Mouse (Mus musculus) CD4-positive, CD25-positive, alpha-beta regulatory T cell, adult 2 months (primary cell): ENCODE results near the gene Gnpnat1.
A peak's percentile ranks its signal among the peaks of the same experiment; 100 is the strongest.
"Not testable (repeated sequence)": the region's sequence is repeated elsewhere in the genome, so short reads cannot be mapped to it uniquely, and the experiment has no call there.

Source experiments
- DNase-seq: peaks from one replicate; pipeline ENCODE4 v3.0.0-alpha.2; 2012; ENCODE audit warnings: low read depth, low spot score

Gnpnat1 gene

GRCm38 (mm10) chr14:45404813-45405212 is at the start of gene Gnpnat1:
TSS of gene Gnpnat1 (minus strand) at chr14:45404913.
- DNase-seq, result not testable (repeated sequence)

DNA sequence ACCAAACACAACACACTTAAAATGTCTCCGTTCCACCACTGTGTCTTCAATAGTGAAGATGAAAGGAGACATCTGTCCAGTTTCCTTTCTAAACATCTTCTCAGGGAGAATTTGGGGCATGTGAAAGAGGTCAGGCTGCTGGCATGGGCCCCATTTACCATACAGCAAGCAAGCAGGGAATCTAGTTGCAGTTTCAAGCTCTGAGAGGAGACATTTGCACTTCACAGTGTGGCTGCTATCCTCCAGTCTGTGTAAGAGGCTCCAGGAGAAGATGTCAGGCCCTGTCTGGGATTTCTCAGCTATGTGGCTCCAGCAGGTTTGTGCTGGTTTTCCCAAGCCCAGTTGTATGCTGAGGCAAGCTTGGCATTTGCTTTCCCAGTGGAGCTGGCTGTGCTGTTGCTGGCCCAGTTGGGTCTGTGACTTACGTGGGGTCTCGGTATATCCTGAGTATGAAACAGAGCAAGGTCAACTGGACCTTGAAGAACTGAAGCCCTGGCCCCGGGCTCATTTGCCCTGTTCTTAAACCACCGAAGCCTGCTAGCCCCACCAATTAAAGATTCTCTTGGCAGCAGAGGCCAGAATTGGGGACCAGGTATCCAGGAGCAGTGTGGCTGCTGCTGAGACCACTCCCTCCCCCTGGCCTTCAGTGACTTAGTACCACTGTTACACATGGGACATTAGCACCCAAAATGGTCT is 49.0 kb upstream of the Gnpnat1 start:
- DNase-seq, result no peak

GRCm38 (mm10) chr14:45452861-45453512 is 48.3 kb upstream of the Gnpnat1 start:
- DNase-seq, result no peak

GRCm38 (mm10) chr14:45452148-45452547 is 47.4 kb upstream of the Gnpnat1 start:
- no peak for DNase-seq

- DNase-seq, result no peak
Measured at GRCm38 (mm10) chr14:45451090-45451489, 46.4 kb upstream of the Gnpnat1 start.

GRCm38 (mm10) chr14:45446777-45447176 is 42.1 kb upstream of the Gnpnat1 start:
- no peak for DNase-seq

GRCm38 (mm10) chr14:45445445-45445844 is 40.7 kb upstream of the Gnpnat1 start:
- no peak for DNase-seq

DNA sequence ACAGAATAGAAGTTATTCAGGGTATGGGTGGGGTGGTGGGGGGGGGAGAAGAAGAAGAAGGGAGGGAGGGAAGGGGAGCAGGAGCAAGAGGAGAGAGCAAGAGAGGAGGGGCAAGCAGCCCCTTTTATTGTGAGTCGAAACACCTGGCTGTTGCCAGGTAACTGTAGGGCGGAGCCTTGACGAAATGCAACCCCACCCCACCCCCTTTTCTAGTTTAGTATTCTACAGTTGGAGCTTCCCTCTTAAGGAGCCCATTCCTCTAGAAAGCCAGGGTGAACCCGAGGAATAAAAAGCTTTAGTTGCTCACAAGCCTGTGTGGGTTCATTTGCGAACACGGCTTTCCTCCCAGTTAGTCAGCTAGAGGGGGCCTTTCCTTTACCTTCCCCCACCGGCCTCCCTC is 40.2 kb upstream of the Gnpnat1 start:
- no peak for DNase-seq

DNA sequence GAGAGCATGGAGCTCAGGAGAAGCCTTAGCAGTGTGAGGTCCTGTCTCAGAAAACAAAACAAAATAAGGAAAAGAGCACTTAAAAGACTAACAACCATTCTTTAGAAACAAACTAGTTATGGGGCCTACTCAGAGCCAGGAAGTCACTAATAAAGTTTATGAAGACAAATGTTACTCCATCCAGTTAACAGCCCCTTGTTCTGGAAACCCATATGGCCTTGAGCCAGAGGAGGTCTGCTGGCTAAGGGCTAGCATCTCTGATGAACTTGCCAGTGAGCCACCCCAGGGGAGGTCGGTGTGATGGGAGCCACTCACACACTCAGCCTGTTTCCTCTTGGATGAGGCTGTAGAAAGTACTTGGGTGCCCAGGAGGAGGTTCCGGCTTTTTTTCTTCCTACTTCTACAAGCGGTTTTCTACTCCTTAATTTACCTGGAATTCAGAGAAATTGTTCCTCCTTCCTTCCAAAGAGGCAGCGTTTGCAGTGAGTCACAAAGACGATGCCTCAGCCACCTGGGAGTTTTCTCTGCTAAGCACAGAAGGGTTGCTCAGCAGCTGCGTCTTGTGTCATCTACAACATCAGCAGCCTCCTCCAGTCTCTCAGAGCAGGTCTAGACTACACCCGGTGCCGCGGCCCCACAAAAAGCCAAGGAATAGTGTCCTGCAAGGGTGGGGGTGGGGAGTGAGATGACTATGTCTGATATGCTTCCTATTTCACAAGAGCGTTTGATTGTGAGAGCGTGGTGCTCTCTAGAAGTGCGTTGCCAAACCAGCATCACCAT is 38.3 kb upstream of the Gnpnat1 start:
- no peak for DNase-seq

DNA sequence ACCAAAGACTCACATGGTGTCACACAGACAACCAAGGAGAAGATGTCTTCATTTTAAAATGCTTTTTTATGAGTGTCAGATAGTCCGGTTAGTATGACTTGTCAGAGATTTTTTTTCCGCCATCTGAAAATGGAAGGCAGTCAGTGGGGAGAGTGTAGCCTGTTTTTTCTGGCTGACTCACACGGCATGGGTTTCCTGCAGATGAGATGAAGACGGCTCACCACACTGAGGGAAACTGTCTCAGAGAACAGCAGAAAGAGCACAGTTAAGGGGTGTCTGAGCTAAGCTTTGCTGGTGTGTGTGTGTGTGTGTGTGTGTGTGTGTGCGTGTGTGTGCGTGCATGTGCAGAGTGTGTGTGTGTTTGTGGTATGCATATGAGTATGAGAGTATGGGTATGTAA is 36.6 kb upstream of the Gnpnat1 start:
- DNase-seq, result no peak

GRCm38 (mm10) chr14:45439387-45439786 is 34.7 kb upstream of the Gnpnat1 start:
- DNase-seq, result no peak

DNA sequence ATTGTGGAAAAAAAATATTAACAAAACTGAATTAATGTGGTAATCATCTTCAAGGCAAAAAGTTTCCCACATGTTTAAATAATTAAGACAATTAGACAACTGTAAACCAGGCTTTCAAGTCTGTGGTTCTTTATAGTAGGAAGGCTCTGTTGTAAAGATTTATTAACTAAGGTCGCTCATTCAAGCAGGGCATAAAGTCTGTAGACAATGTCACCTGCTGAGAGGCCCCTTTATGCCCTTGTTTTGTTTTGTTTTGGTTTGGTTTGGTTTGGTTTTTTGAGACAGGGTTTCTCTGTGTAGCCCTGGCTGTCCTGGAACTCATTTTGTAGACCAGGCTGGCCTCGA is 34.2 kb upstream of the Gnpnat1 start:
- no peak for DNase-seq

DNA sequence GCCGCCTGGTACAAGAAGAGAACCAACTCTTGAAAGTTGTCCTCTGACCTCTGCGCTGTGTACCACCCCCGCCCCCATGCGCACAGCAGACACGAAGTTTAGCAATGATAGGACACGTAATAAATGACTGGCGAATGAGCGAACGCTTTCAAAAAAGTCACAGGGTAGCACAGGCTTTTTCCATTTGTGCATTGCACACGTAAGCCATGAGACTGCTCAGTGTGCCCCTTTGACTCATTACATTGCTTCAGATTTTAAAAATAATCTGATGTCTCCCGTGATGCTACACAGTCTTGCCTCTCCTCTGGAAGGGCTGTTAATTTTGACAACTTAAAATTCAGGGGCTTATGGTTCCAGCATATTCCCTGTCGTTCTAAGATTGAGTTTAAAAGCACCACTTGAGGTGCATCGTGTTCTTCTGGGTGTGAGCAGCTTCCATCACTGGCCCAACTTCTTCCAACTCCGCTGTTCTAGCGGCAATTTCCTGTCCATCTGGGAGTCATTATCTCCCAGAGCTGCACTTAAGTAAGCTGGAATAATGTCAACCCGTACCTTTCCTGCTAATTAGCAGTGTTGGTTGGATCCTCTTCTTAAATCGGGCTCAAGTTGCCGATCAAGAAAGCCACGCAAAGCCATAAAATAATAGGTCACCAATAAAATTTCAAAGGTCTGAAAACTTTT is 33.7 kb upstream of the Gnpnat1 start:
- DNase-seq, result no peak

DNA sequence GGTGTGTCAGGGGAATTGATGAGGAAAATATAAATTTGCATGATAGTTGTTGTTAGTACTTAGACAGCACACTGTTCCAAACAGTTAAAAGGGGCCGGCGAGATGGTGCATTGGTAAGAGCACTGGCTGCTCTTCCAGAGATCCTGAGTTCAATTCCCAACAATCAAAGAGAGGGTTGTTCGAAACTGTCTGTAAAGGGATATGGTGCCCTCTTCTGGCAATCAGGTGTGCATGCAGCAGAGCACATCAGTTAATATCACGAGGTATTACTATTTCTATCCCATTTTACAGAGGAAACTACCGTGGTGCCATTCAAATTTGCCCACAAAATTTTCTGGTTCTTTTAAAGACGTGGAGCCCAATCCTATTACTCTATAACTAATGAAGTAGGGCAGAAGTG is 29.5 kb upstream of the Gnpnat1 start:
- DNase-seq, result peak; percentile 5

DNA sequence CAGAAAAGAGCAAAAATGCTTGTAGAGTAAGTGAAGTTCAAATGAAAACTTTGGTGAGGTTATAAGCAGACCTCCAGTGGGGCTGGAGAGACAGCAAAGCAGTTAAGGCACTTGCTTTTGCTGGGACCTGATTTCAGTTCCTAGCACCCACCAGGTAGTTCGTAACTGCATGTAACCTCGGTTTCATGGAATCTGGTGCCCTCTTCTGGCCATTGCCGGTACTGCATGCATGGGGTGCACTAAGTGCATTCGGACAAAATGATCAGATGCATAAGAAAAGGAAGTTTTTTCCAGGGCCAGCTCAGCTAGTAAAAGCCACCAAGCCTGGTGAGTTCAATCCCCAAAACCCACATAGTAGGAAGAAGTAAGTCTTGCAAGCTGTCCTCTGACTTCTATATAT is 27.3 kb upstream of the Gnpnat1 start:
- DNase-seq, result peak; percentile 29

GRCm38 (mm10) chr14:45430066-45430842 is 25.5 kb upstream of the Gnpnat1 start:
- DNase-seq, result no peak

- peak; percentile 74 for DNase-seq
Measured at GRCm38 (mm10) chr14:45423220-45423619, 18.5 kb upstream of the Gnpnat1 start.

DNA sequence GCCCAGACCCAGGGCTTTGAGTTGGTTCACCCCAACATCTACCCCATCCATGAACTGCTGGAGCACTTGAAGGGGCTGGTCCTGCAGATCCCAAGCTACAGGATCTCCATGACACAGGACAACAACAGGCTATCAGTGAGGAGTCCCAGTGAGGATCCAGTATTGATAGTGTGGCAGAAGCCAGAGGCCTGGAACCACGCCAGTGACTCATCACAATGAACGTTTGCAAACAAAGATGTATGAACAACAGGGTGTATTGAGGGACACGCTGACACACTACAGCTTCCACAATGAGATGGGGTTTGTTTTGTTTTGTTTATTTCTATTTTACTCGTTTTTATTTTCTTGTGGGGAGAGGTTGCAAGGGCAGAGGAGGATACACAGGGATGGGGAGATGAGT is 17.7 kb upstream of the Gnpnat1 start:
- DNase-seq, result no peak

- DNase-seq, result no peak
Measured at GRCm38 (mm10) chr14:45419323-45419722, 14.6 kb upstream of the Gnpnat1 start.

DNA sequence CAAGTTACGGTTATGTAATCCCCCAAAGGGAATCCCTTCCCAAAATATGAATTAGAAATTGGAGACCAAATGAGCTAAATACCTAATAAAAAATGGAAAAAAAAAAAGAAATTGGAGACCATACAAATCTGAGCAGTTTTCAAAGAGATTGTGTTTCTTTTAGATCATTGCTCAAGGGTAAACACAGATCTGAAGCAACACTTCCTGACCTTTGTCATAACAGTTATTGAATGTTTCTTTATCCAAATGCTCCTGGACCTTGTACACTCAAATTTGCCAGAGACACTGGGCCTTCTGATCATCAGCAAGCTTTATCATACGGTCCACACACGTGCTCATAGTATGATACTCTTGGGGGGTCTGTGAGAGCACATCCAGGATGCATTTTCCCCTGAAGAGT is 13.8 kb upstream of the Gnpnat1 start:
- DNase-seq, result no peak

GRCm38 (mm10) chr14:45416265-45416664 is 11.6 kb upstream of the Gnpnat1 start:
- no peak for DNase-seq
